Mouse (Mus musculus): ENCODE data around the gene Fam84a. TPM values are rescaled to one million over a fixed set of nuclear protein-coding genes. Genes with fewer than 3 reads are reported as not detected.

The Fam84a gene
- total RNA-seq (2021) = 10 to 100 TPM; 83.4 to 98.9 TPM

DNA sequence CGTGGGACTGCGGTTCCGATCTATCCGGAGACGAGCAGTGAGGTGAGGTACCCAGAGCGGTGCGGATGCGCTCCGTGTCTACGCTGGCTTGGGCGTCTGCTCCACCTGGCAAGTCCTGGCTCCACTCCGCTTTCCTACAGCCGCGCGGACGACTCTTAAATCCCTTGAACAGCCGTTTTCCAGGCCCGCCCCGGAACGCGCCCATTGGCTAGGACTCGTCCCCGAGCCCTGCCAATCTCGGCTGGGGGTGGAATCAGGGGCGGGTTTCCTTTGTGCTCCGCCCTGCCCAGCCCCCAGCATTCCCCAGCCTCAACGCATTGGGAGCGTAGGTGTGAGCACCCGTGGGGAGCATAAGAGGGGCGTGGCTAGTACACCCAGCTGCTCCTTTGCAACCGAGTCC lies at the start of gene Fam84a:
Gene Fam84a (minus strand): TSS at position 134 of the 400 bp plus-strand sequence.
- peak; percentile 94 to 97 for DNase-seq

DNA sequence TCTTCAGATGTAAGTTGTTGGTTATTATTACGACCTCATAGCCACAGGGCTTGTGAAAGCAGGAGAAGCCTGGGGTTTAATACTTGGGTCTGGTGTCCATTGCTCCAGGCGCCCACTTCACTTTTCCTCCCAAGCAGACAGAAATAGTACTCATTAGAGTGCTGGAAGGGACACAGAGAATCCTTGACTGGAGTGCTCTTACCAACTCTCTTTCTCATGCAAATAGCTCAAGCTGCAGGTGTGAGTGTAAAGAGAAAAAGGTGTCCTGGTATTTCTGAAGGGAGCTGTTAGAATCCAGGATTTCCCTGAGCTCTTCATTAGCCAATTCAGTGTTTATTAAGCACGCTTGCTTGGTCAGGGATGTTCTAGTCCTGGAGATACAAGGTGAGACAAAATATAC lies 43.6 kb upstream of the Fam84a start:
- DNase-seq = no peak

DNA sequence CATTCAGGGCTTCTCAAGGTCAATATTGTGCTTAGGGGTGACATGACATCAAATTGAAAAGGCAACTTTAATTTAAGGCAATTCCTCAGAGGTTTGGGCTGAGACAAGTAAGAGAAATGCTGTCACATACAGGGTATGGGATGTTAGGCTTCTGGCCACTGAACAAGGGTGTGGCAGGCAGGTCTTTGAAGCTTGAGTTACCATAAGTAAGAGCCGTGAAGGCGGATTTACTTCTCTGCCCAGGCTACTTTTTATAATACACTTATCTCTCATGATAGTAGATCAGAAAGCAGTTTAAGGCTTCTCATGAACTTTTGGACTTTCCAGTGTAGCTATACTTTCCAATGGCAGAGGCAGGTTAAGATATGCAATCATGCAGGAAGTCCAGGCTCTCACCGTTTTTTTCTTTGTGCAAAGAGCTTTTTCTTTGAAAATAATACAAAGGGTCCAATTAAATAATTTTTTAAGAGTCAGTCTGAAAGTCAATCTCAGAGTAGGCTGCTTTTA lies 34.9 kb upstream of the Fam84a start:
- no peak for DNase-seq

DNA sequence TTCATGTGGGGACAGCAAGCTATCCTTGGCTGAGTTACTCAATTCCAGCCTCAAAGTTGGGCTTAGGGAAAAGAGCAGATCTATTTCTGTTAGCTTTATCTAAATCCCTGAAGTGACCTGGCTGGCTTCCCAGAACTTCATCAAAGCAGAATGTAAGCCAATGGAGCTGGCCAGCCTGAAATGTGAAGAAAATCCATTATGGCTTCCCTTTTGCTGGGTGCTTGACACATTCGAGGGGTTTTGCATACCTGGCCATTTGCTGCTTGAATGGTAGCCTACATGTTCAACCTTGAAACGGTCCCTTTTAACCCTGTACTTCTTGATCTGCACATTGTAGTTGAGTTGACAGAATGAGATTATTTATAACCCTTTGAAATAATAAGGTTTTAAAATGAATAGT lies 13.9 kb upstream of the Fam84a start:
- DNase-seq = no peak

DNA sequence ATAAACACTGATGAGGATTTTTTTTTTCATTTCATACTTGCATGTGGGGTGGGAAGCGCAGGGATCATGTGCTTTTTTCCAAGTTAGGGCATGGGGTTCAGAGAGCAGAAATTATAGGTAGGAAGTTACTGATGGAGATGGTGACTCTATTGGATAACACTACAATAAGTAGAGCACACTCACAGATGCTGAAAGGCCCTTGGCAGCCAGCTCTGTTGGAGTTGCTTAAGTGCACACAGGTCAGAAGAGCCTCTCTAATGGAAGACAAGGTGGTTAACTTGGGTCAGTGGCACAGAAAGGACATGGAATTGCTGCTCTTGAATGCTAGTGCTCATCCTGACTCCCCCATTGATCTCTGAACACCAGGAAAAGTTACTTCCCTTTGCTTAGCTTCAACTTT lies 13.1 kb upstream of the Fam84a start:
- no peak for DNase-seq

DNA sequence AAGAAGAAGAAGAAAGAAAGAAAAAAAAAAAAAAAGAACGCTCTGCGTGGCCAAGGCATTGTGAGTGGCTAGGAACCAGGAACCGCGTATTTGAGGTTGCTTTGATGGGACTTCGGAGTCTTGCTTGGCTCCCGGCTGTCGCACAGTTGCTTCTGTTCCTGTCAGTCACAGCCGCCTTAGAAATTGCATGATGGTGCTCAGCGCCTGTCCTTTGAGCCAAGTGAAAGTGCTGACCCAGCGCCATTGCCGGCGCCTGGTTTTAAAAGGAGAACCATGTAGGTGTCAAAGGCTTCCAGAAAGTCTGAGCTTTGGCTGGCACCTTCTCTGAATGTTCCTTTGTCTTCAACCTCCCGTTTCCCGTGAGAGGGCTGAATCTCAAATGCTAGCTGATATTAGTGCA lies 572 bp upstream of the Fam84a start:
- peak; percentile 35 to 40 for DNase-seq

DNA sequence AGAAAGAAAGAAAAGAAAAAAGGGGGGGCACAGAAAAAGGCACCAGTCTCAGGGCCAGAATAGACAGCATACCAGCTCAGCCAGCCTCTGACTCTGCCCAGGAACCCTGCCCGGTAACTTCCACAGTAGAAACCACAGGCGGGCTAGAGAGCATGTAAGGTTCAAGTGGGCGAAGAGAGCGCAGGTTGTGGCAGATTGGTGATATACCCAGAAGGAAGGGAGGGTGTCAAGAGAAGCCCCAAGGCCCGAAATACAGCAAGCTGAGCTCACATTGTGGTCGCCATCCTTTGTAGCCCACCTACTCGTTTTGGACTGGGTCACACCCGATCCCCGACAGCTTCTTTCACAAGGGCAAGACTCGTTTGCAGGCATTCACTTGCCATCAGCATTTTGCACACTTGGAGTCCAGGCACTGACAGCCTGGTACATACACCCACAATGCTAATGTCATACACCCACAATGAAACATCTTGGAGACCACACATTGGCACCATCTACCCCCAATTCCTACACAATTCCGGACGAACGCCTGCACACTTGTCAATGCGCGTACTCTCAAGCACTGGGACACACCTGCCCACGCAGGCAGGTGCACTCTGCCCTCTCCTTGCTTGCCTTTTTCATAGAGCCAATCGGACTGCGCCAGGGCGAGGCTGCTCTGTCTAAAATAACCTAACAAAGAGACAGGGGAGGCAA lies 770 bp downstream of the Fam84a start:
- DNase-seq = peak; percentile 69 to 72

DNA sequence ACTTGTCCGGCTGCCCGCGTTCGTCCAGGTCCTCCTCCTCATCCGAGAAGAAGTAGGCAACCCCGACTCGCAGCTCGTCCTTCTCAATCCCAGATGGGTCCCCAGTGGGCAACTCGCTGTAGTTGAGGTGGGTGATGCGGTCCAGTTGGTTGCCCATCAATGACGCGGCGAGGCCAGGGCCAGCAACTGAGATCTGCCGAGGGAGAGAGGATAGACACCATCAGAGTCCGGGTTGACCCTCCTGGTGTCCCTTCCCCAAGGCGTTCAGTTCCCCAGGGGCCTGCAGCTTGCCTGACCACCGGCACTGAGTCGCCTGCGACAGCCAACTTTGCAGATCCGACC lies 1.3 kb downstream of the Fam84a start:
- peak; percentile 33 to 40 for DNase-seq

DNA sequence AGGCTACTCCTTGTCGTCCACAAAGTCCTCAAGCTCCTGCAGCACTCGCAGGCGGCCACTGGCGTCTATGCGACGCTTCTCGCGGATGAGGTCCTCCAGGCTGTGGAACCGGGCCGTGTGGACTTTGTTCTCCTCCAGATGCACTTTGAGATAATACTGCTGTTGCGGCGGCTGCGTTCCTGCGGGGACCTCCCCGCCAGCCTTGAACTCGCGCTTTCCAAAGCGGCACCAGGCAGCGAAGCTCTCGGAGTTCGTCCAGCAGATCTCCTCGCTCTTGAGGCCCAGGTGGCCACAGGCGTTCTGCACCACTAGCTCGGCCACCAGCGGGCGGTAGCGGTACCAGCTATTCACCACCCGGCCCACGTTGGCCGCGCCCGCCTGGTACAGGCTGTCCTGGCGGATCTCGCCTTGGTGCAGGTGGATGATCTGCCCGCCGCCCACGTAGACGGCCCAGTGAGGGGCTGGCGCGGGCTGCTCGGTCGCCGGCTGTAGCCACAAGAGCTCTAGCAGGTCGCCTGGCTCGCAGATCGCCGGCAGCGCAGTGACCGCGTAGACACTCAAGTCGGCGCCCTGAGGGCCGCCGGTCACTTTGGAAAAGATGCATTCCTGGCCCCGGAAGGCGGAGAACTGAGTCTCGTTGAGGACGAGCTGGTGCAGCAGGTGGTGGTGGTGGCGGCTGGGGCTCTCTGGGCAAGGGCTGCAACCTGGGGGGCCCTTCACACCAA lies 1.8 kb downstream of the Fam84a start:
- peak; percentile 75 to 78 for DNase-seq

DNA sequence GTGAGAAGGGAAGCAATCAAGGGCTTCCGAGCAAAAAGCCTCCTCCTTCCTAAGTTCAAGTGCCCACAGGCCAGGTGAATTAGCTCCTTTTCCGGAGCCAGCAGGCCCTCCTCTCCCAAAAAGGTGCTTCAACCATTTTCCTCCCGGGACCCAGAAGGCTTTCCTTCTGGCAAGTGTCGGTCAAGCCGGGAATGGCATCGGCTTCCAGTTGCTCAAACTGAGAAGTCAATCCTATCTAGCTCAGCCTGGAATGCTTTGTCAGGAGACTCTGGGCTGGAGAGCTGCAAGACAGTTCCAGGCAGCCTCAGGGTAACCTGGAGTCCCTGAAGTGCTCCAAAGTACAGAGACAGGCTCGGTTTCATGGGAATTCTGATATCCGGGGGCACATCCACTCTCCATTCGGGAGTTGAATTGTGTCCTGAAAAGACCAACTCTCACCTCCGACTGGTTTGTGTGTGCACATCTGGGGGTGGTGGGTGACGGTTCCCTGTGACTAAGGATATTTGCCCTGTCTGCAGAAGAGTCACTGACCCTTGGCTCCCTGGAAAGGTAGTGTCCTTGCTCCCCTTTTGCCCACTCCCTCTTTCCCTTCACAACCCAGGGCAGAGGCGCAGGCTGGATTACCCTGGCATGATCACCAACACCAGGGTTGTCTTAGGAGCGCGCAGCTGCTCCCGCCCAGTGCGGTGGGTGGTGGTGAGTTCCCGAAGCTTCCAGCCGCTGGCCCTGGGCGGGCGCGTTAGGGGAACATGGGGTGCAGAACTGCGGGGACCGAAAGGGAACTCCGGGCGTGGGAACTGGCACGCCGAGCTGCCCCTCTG lies 2.6 kb downstream of the Fam84a start:
- DNase-seq = peak in 1 of 2 experiments; percentile 14

DNA sequence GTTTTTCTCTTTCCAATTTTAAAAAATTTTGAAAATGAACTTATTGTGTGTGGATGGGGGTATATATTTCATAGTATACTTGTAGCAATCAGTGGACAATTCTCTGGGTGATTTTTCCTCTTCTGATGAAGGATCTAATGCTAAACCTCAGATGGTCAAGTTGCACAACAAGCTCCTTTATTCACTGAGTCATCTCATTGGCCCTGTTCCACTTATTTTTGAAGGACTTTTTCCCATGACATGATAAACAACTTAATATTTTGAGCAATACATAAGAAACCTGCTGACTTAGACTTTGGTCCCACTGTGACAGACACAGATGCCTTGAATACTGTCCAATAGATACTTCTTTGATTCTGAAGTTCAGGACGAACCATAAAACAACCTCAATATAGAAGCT lies 14.8 kb downstream of the Fam84a start:
- no peak for DNase-seq

DNA sequence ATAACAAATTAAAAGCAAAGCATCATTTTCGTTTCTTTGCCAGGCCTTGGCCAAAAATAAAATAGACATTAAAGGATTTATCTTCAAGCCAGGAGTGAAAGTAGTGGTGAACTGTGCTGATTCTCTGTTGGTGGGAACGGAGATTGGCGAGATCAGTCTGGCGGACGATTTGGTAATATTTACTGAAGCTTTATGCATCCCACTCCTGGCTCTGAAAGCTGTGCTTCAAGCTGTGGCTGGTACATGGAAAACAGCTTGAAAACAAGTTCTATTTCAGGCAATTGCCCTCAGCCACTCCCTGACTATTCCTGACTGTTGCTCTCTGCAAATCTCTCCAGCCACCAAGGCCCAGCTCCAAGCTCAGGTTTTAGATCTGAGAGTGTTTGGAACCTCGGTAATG lies 37.1 kb downstream of the Fam84a start:
- DNase-seq = peak; percentile 47 to 51

DNA sequence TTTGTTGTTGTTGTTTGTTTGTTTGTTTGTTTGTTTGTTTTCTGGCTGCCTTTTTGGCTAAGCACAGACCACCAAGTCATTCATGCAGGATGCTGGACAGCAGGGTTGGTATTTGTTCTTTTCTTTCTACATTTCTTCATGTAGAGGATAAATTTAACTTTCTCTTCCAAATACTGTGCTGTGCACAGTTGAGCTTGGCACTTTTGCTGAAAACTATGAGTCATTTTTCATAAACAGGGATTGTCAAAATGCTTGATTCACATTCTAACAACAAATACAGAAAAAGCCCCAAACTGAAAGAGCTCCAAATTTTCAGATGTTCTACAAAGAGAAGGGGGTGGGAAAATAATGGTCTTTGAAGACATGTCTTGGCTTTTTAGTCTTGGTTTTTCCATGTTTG lies 54.9 kb downstream of the Fam84a start:
- DNase-seq = no peak
